Mouse (Mus musculus): ENCODE results near the gene Mrpl48.

DNA sequence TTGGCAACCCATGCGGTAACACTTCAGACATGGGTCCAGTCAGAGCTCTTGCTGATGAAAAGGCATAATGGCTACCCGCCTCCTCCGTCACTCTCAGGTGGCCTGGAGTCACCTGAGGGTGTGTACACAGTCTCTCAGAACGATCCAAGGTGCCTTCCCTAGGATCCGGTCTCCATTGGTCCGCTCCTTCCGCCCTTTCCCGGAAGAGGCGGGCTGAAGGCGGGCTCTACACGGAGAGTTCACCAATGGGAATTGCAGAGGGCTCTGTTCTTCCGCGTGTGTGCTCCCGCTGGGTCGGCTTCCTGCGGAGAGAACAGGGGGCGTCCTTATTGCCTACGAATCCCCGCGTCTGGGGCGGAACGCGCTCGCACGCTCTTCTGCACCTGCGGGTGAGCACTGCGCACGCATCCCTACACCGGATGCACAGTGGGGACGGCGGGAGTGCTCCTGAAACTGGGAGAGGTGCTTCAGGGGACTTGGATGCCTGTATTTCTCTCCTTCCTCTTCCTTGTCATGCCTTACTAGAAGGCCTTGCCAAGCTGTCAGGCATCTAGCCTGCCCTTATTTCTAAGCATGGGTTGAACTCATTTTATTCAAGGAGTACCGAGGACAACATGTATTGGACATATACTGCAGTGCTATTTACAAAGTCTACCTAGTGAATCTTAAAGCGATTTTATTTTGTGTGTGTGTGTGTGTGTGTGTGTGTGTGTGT lies 71.1 kb downstream of the Mrpl48 start, which contains the start of gene Coa4:
- TF ChIP-seq CTCF (IDR thresholded peaks at IDR 0.05; ENCODE audit: extremely low read depth, insufficient read length, insufficient replicate concordance, low read depth, low read length) (no peak), POLR2A (IDR thresholded peaks at IDR 0.05; ENCODE audit: low read depth, low read length) (peak; percentile 79)
